Mouse (Mus musculus) left cerebral cortex, postnatal 14 days (tissue): ENCODE measurements around the gene Fam189b. TPM values are rescaled to one million over a fixed set of nuclear protein-coding genes. Genes with fewer than 3 reads are reported as not detected.

Source experiments
- microRNA-seq, 2 experiments: library from miRNA; unstranded; fragments of <30 nt; microRNA quantifications; one replicate each; pipeline ENCODE4 v1.2.0; 2022
- total RNA-seq, 2 experiments: library from RNA; stranded (reverse); gene quantifications; 2 replicates each; pipeline ENCODE4 v1.2.3; 2021

Gene Fam189b
- total RNA-seq, 2 experiments from 2014 or later, result 73.5 to 77.2 TPM

Small RNAs within 50 kb of the gene (microRNA-seq; reads per million reads assigned to microRNA genes)
- 4,041 to 5,143 reads per million in 2 experiments for gene Mir92b

Other genes starting within 250 kb of the Fam189b start
- 10 to 100 TPM; 64.0 to 66.9 TPM for gene Ash1l, start 232.5 kb upstream of the Fam189b start, total RNA-seq
- gene Dap3, start 232.0 kb upstream of the Fam189b start, total RNA-seq, result 100 to 1,000 TPM; 109 to 111 TPM
- gene Rusc1, start 89.8 kb upstream of the Fam189b start, total RNA-seq, result 100 to 1,000 TPM; 205 to 214 TPM
- gene Gm43738, start 82.0 kb upstream of the Fam189b start, total RNA-seq, result not detected
- gene Fdps, start 81.2 kb upstream of the Fam189b start, total RNA-seq, result 100 to 1,000 TPM in 1 of 2 experiments, 10 to 100 TPM in 1; 97.9 to 102 TPM
- gene Pklr, start 47.0 kb upstream of the Fam189b start, total RNA-seq, result not detected
- gene Hcn3, start 22.9 kb upstream of the Fam189b start, total RNA-seq, result 10 to 100 TPM; 20.4 to 25.1 TPM
- gene Clk2, start 18.3 kb upstream of the Fam189b start, total RNA-seq, result 10 to 100 TPM; 46.7 TPM
- gene Scamp3, start 5.7 kb upstream of the Fam189b start, total RNA-seq, result 10 to 100 TPM; 77.0 to 79.2 TPM
- gene Gba, start 19.8 kb downstream of the Fam189b start, total RNA-seq, result 10 to 100 TPM; 63.4 to 66.7 TPM
- 10 to 100 TPM; 23.5 to 27.0 TPM for gene Thbs3, start 32.0 kb downstream of the Fam189b start, total RNA-seq
- 100 to 1,000 TPM in 1 of 2 experiments, 10 to 100 TPM in 1; 96.9 to 107 TPM for gene Mtx1, start 43.9 kb downstream of the Fam189b start, total RNA-seq
- gene Muc1, start 45.9 kb downstream of the Fam189b start, total RNA-seq, result 1 to 10 TPM in 1 of 2 experiments, under 1 TPM in 1; 0.42 to 1.0 TPM
- 10 to 100 TPM; 74.5 to 86.3 TPM for gene Krtcap2, start 62.8 kb downstream of the Fam189b start, total RNA-seq
- gene Trim46, start 63.2 kb downstream of the Fam189b start, total RNA-seq, result 100 to 1,000 TPM; 102 to 105 TPM
- 10 to 100 TPM; 50.8 to 53.0 TPM for gene Dpm3, start 76.2 kb downstream of the Fam189b start, total RNA-seq
- gene Slc50a1, start 87.4 kb downstream of the Fam189b start, total RNA-seq, result 10 to 100 TPM; 25.7 to 30.5 TPM
- 1 to 10 TPM; 4.0 to 5.9 TPM for gene Efna1, start 98.0 kb downstream of the Fam189b start, total RNA-seq
- 10 to 100 TPM; 48.5 to 49.6 TPM for gene Efna3, start 139.8 kb downstream of the Fam189b start, total RNA-seq
- gene Efna4, start 154.9 kb downstream of the Fam189b start, total RNA-seq, result under 1 TPM; 0.29 to 0.61 TPM
- gene Adam15, start 166.9 kb downstream of the Fam189b start, total RNA-seq, result 10 to 100 TPM; 95.0 TPM
- under 1 TPM; 0.34 to 0.35 TPM for gene Dcst2, start 178.8 kb downstream of the Fam189b start, total RNA-seq
- gene Dcst1, start 182.1 kb downstream of the Fam189b start, total RNA-seq, result under 1 TPM in 1 of 2 experiments, not detected in 1; 0.23 TPM
- 1 to 10 TPM; 8.0 to 9.1 TPM for gene Zbtb7b, start 211.6 kb downstream of the Fam189b start, total RNA-seq
- 1 to 10 TPM; 1.6 to 4.0 TPM for gene Lenep, start 219.7 kb downstream of the Fam189b start, total RNA-seq
- gene Flad1, start 228.7 kb downstream of the Fam189b start, total RNA-seq, result 10 to 100 TPM; 30.6 to 31.4 TPM
- 1 to 10 TPM; 3.5 to 4.0 TPM for gene Cks1b, start 235.2 kb downstream of the Fam189b start, total RNA-seq
- 10 to 100 TPM; 12.6 to 14.5 TPM for gene Shc1, start 235.3 kb downstream of the Fam189b start, total RNA-seq
- 10 to 100 TPM; 52.7 to 60.6 TPM for gene Pygo2, start 247.1 kb downstream of the Fam189b start, total RNA-seq